Mouse (Mus musculus) liver, embryonic 14.5 days (tissue): ENCODE results near the gene Fgfr2.

Experiments used
- CTCF ChIP-seq: IDR thresholded peaks from 2 replicates; pipeline ENCODE4 v1.5.1; 2016; ENCODE audit warnings: antibody characterized with exemption, low read depth, control low read depth
- EP300 ChIP-seq: IDR thresholded peaks from 2 replicates; pipeline ENCODE4 v1.6.1; 2016; ENCODE audit warnings: antibody characterized with exemption, low read depth

- TF ChIP-seq EP300 (no peak), CTCF (no peak)
These were observed 1949.0 kb downstream of the Fgfr2 start, which contains the start of gene 5430419D17Rik for GRCm38 (mm10) chr7:131174121-131174520.
